Mouse (Mus musculus) CD4-positive naive resting alpha-beta T cell, adult 57 days (primary cell): ENCODE measurements around the gene Frk. TPM values are rescaled to one million over a fixed set of nuclear protein-coding genes. Genes with fewer than 3 reads are reported as not detected.

Source experiments
- total RNA-seq: library from RNA; stranded (reverse); gene quantifications from one replicate; pipeline ENCODE4 v1.2.4, GENCODE M21; 2023

The Frk gene
- not detected for total RNA-seq

DNA sequence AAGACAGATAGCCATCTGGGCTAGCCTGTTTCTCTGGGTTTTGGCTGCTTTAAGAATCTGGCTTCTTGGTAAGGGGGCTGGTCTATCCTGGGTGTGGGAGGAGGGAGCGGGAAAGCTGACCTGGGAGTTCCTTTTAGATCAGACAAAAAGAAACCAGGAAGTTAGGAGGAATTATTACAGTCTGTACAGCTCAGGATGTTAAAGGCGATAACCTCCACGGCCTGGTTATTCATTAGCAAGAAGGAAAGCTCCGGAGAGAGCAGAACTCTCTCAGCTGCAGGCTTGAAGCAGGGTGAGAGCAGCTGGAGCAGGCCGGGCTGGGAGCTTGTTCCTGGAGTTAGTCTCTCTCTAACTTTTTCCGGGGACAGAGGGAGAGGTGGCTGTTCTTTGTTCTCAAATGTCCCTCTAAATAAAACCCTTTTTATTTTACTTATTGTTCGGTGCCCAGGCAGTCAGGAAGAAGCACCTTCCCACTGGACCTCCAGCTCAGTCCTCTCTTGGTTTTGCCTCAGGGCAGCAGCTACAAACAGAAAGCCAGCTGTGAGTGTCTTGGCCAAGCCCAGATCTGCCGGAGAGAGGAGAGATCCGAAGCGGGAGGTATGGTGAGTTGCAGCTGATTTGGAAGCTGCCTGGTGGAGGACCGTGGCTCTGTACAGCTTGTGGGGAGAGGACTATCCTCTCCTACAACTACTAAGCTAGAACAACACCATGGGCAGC is at the start of gene Frk:
Frk (plus strand) TSS at position 103 of the 717 bp plus-strand sequence.

Other genes starting within 250 kb of the Frk start
- 110 TPM for gene Tspyl1, start 201.2 kb upstream of the Frk start, total RNA-seq
- 12.9 TPM for gene Tspyl4, start 186.0 kb upstream of the Frk start, total RNA-seq
- gene Col10a1, start 93.4 kb upstream of the Frk start, total RNA-seq: not detected
- gene Nt5dc1, start 64.8 kb upstream of the Frk start, total RNA-seq: 57.3 TPM